Mouse (Mus musculus): ENCODE data around the gene Wiz. TPM values are rescaled to one million over a fixed set of nuclear protein-coding genes. Genes with fewer than 3 reads are reported as not detected.
A peak's percentile ranks its signal among the peaks of the same experiment; 100 is the strongest.

Gene Wiz
- polyA plus RNA-seq, 1 experiment from 2014 or later, result 41.4 TPM

DNA sequence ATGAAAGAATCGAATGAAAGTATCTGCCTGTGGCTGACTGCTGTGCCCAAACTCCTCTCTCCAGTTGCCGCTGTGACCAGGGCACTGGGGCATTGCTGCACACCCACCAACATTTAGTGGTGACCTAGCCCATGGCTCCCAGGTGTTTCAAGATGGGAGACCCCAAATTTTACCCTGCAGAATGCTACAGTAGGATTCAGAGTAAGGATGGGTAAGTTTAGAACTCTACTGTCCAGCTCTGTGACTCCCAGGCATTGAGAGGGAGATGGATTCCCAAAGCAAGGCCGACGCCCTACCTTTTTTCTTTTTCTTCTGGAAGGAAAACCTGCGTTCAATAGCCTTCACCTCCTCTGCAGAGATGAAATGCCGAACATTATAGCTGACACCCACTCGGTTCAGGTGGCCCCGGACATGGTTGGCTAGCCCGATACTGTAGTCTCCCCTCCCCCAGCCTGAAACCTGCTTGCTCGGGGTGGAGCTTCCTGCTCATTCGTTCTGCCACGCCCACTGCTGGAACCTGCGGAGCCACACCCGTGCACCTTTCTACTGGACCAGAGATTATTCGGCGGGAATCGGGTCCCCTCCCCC lies 20.2 kb downstream of the Wiz start:
- H3K27me3 ChIP-seq (ENCODE audit: control insufficient read depth, insufficient read depth, low read depth, low read length), result no peaks in the 10 kb centered on the region
- H3K4me2 ChIP-seq (ENCODE audit: low read length), result peak overlapping the region; percentile 25; the same call in 1 of the 2 replicates
- H3K27ac ChIP-seq (ENCODE audit: low read length), result no peak overlapping the region
- H3K4me1 ChIP-seq (ENCODE audit: control insufficient read depth, insufficient read depth, low read length), result peaks cover 4% of the 10 kb centered on the region; the same call in 1 of the 2 replicates
- no peaks in the 10 kb centered on the region for H3K9me3 ChIP-seq (replicated peaks; ENCODE audit: control insufficient read depth, low read length, poor library complexity, severe bottlenecking)
- 0 out of 2 replicates have a peak, but pooled peaks cover 10% of the 10 kb centered on the region for H3K36me3 ChIP-seq (ENCODE audit: control insufficient read depth, insufficient read depth, low read length)
- WGBS, result 23% methylated on average over 11 of the region's 17 CpGs
- ATAC-seq, result no peak
- H3K9ac ChIP-seq (ENCODE audit: low read depth, low read length), result no peak overlapping the region
- H3K4me3 ChIP-seq (ENCODE audit: low read depth, low read length), result no peak overlapping the region

DNA sequence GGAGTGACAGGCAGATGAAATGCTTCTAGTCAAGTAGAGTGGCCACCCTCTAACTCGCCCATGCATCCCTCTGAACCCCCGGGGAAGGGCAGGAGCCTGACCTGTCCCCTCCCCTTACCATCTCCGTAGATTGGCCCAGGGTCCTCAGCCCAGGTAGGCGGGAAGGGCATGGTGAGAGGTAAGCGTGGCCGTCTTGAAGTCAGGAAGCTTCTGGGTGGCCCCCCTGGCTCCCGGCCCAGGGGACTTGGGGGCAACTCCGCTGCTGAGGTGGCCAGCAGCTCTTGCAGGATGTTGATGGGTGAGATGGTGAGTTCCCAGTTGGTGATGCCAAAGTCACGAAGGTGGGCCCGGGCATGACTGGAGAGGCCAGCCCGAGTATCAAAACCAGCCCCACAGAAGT lies 21.5 kb downstream of the Wiz start:
- no peaks in the 10 kb centered on the region for H3K9me3 ChIP-seq (replicated peaks; ENCODE audit: control insufficient read depth, low read length, poor library complexity, severe bottlenecking)
- H3K4me3 ChIP-seq (ENCODE audit: low read depth, low read length), result no peak overlapping the region
- no peak overlapping the region for H3K27ac ChIP-seq (ENCODE audit: low read length)
- H3K36me3 ChIP-seq (ENCODE audit: control insufficient read depth, insufficient read depth, low read length), result 0 out of 2 replicates have a peak, but pooled peaks cover 10% of the 10 kb centered on the region
- no peak overlapping the region for H3K4me2 ChIP-seq (ENCODE audit: low read length)
- H3K4me1 ChIP-seq (ENCODE audit: control insufficient read depth, insufficient read depth, low read length), result peaks cover 13% of the 10 kb centered on the region
- WGBS, result 90% methylated on average over 11 of the region's 11 CpGs
- no peak overlapping the region for H3K9ac ChIP-seq (ENCODE audit: low read depth, low read length)
- no peak for ATAC-seq
- H3K27me3 ChIP-seq (ENCODE audit: control insufficient read depth, insufficient read depth, low read depth, low read length), result no peaks in the 10 kb centered on the region

DNA sequence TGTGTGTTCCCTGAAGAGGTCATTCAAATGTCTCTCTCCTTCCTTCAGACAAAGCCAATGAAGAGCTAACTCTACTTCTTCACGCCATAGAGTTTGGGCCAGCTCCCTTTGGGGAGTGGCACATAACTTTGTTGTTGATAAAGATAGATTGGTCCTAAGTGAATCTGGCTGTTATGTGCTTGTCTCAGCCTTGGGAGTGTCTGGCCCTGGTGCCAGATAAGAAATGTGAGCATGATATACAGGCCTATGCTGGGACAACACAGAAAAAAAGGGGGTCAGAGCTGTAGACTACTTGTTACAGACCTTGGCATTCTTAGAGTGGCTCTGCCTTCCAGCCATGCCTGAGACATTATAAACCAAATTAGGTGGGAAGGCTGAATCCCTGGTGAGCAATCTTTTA lies 23.9 kb downstream of the Wiz start:
- Histone ChIP-seq H3K9me3 (replicated peaks; ENCODE audit: control insufficient read depth, low read length, poor library complexity, severe bottlenecking) (no peaks in the 10 kb centered on the region), H3K9ac (ENCODE audit: low read depth, low read length) (no peak overlapping the region), H3K4me2 (ENCODE audit: low read length) (no peak overlapping the region), H3K27me3 (ENCODE audit: control insufficient read depth, insufficient read depth, low read depth, low read length) (no peaks in the 10 kb centered on the region), H3K4me1 (ENCODE audit: control insufficient read depth, insufficient read depth, low read length) (peaks cover 18% of the 10 kb centered on the region), H3K36me3 (ENCODE audit: control insufficient read depth, insufficient read depth, low read length) (peaks cover 23% of the 10 kb centered on the region), H3K27ac (ENCODE audit: low read length) (no peak overlapping the region), H3K4me3 (ENCODE audit: low read depth, low read length) (no peak overlapping the region)
- WGBS, result 86% methylated on average over 1 of the region's 1 CpGs
- no peak for ATAC-seq

DNA sequence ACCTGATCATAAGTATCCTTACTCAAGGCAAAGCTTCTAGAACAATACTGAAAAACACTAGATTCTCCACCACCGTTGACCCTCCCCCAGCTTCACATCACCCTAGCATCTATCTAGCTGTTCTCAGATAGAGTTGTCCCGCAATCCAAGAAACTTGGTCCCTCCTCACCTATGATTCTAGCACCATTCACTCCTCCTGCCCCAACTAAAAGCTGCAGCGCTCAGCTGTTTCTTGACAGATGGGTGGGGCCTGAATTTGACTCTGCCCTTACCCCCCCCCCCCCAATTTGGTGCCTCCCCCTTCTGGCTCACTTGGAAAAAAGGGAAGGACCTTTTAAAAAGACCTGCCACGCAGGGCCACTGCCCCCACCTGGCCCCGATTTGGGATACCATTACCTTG lies 24.4 kb downstream of the Wiz start:
- peak overlapping the region; percentile 94; the same call in 1 of the 2 replicates for H3K9ac ChIP-seq (ENCODE audit: low read depth, low read length)
- peak overlapping the region; percentile 95 for H3K4me3 ChIP-seq (ENCODE audit: low read depth, low read length)
- H3K36me3 ChIP-seq (ENCODE audit: control insufficient read depth, insufficient read depth, low read length), result peaks cover 28% of the 10 kb centered on the region
- peak; percentile 32 for ATAC-seq
- H3K27me3 ChIP-seq (ENCODE audit: control insufficient read depth, insufficient read depth, low read depth, low read length), result no peaks in the 10 kb centered on the region
- WGBS, result 60% methylated on average over 5 of the region's 5 CpGs
- peaks cover 18% of the 10 kb centered on the region for H3K4me1 ChIP-seq (ENCODE audit: control insufficient read depth, insufficient read depth, low read length)
- H3K27ac ChIP-seq (ENCODE audit: low read length), result peak overlapping the region; percentile 83
- H3K4me2 ChIP-seq (ENCODE audit: low read length), result peak overlapping the region; percentile 95
- no peaks in the 10 kb centered on the region for H3K9me3 ChIP-seq (replicated peaks; ENCODE audit: control insufficient read depth, low read length, poor library complexity, severe bottlenecking)

DNA sequence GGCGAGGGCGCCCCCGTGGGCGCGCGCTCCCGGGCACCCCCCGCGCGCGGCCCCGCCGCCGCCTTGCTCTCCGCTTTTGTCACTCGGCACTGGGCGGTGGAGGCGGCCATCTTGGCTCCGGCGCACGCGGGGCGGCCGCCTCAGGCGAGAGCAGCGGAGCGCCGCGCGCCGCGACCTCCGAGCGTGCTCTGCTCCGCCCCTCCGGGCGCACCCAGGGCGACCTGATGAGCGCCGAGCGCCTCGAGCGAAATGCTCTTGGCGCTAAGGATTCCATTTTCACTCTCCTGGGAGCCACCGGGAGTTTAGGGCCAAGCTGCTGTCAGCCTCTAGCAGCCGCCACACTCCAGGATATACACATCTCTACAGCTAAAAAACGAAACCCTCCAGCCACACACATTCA lies 24.9 kb downstream of the Wiz start:
- WGBS, result under 1% methylated on average over 30 of the region's 47 CpGs

DNA sequence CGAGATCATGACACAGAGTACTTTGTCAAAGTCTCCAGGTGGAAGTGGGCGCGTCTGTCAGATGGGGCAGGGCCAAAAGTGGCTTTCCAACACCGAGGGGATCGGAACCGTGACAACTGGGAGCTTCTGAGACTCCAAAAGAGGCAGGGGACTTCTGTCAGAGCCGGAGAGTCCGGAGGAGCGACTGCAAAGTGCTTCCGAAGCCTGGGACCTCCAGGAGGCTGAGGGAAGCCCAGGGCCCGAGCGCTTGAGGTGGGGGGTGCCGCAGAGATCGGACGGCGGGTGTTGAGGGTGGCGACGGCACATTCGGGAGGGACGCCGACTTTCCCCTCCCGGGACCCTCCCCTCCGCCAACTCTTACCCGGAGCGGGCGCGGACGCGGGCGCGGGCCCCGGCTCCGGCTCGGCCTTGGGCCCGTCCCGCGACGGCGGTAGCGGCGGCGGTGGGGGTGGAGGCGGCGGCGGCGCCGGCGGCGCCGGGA lies 25.4 kb downstream of the Wiz start:
- H3K9me3 ChIP-seq (replicated peaks; ENCODE audit: control insufficient read depth, low read length, poor library complexity, severe bottlenecking), result no peaks in the 10 kb centered on the region
- H3K9ac ChIP-seq (ENCODE audit: low read depth, low read length), result peak overlapping the region; percentile 94
- H3K27me3 ChIP-seq (ENCODE audit: control insufficient read depth, insufficient read depth, low read depth, low read length), result no peaks in the 10 kb centered on the region
- 0% methylated on average over 20 of the region's 50 CpGs for WGBS
- peaks cover 18% of the 10 kb centered on the region for H3K4me1 ChIP-seq (ENCODE audit: control insufficient read depth, insufficient read depth, low read length)
- peak; percentile 26 for ATAC-seq
- H3K4me2 ChIP-seq (ENCODE audit: low read length), result peak overlapping the region; percentile 95
- H3K36me3 ChIP-seq (ENCODE audit: control insufficient read depth, insufficient read depth, low read length), result peaks cover 38% of the 10 kb centered on the region
- H3K27ac ChIP-seq (ENCODE audit: low read length), result peak overlapping the region; percentile 83
- H3K4me3 ChIP-seq (ENCODE audit: low read depth, low read length), result peak overlapping the region; percentile 95

More for the DNA sequence above, 24.9 kb downstream of the Wiz start:
- Histone ChIP-seq H3K36me3 (ENCODE audit: control insufficient read depth, insufficient read depth, low read length) (peaks cover 33% of the 10 kb centered on the region), H3K9ac (ENCODE audit: low read depth, low read length) (peak overlapping the region; percentile 94), H3K4me1 (ENCODE audit: control insufficient read depth, insufficient read depth, low read length) (peaks cover 18% of the 10 kb centered on the region), H3K27ac (ENCODE audit: low read length) (peak overlapping the region; percentile 83), H3K27me3 (ENCODE audit: control insufficient read depth, insufficient read depth, low read depth, low read length) (no peaks in the 10 kb centered on the region), H3K9me3 (replicated peaks; ENCODE audit: control insufficient read depth, low read length, poor library complexity, severe bottlenecking) (no peaks in the 10 kb centered on the region), H3K4me2 (ENCODE audit: low read length) (peak overlapping the region; percentile 95), H3K4me3 (ENCODE audit: low read depth, low read length) (peak overlapping the region; percentile 95)
- peak; percentile 91 for ATAC-seq

DNA sequence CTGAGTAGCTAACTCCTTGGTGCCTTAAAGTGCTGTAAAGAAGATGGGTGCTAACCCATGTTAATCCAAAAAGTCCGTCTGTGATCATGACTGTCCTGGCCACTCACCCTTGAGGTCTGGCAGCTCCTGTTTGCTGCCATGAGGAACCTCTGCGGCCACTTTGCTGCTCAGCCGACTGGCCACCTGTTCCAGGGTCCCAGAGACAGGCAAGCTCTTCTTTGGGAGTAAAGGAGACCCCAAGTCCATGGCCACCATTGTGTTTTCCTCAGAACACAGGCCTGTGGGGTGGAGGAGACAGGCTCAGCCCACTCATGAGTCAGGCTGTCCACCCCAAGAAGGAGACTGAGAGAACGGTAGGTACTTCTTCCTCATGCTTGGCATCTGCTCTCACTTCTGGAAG lies 26.6 kb downstream of the Wiz start:
- Histone ChIP-seq H3K4me2 (ENCODE audit: low read length) (peak overlapping the region; percentile 95), H3K4me3 (ENCODE audit: low read depth, low read length) (peak overlapping the region; percentile 95; the same call in 1 of the 2 replicates), H3K27me3 (ENCODE audit: control insufficient read depth, insufficient read depth, low read depth, low read length) (no peaks in the 10 kb centered on the region), H3K27ac (ENCODE audit: low read length) (no peak overlapping the region), H3K36me3 (ENCODE audit: control insufficient read depth, insufficient read depth, low read length) (peaks cover 40% of the 10 kb centered on the region), H3K4me1 (ENCODE audit: control insufficient read depth, insufficient read depth, low read length) (peaks cover 18% of the 10 kb centered on the region), H3K9me3 (replicated peaks; ENCODE audit: control insufficient read depth, low read length, poor library complexity, severe bottlenecking) (no peaks in the 10 kb centered on the region), H3K9ac (ENCODE audit: low read depth, low read length) (peak overlapping the region; percentile 94)
- WGBS, result 83% methylated on average over 4 of the region's 4 CpGs
- no peak for ATAC-seq

DNA sequence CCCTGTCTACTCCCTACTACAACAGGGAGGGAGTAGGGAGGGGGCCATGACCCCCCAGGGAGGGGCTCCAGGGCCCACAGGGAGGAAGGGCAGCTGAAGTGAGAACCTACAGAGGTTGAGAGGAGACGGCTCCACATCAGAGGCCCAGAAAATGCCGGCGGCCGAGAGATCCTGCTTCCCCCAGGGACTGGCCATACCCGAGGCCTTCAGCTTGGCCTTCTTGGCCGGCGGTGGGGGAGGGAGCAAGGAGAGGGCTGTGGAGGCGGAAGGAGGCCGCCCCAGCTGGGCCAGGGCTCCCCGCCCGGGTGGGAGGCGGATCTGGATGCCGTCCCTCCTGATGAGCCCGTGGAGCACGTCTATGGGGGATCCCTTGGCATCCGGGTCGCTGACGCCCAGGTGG lies 29.3 kb downstream of the Wiz start:
- peaks cover 53% of the 10 kb centered on the region for H3K36me3 ChIP-seq (ENCODE audit: control insufficient read depth, insufficient read depth, low read length)
- no peaks in the 10 kb centered on the region for H3K9me3 ChIP-seq (replicated peaks; ENCODE audit: control insufficient read depth, low read length, poor library complexity, severe bottlenecking)
- peaks cover 16% of the 10 kb centered on the region for H3K4me1 ChIP-seq (ENCODE audit: control insufficient read depth, insufficient read depth, low read length)
- no peak overlapping the region for H3K4me2 ChIP-seq (ENCODE audit: low read length)
- 89% methylated on average over 18 of the region's 18 CpGs for WGBS
- H3K27me3 ChIP-seq (ENCODE audit: control insufficient read depth, insufficient read depth, low read depth, low read length), result no peaks in the 10 kb centered on the region
- ATAC-seq, result no peak
- no peak overlapping the region for H3K27ac ChIP-seq (ENCODE audit: low read length)
- H3K9ac ChIP-seq (ENCODE audit: low read depth, low read length), result no peak overlapping the region
- no peak overlapping the region for H3K4me3 ChIP-seq (ENCODE audit: low read depth, low read length)

DNA sequence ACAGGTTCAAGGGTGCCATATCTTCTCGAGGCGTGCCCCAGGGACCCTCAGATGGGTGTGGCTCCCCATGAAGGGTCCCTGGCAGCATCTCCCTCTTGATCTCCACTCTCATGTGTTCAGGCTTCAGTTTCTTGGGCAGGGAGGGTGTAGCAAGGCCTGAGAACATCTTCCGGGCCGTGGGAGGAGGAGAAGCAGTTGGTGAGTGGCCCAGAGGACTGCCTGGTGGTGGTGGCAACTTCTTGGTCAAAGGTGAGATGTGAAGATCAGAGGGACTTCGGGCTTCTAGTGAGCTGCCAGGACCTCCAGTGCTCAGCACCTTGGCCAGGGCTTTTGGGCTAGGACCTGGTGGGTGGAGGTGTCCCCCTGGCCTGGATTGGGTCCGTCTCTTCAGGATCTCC lies 30.3 kb downstream of the Wiz start:
- no peak overlapping the region for H3K9ac ChIP-seq (ENCODE audit: low read depth, low read length)
- H3K4me1 ChIP-seq (ENCODE audit: control insufficient read depth, insufficient read depth, low read length), result peaks cover 14% of the 10 kb centered on the region
- H3K4me3 ChIP-seq (ENCODE audit: low read depth, low read length), result no peak overlapping the region
- H3K9me3 ChIP-seq (replicated peaks; ENCODE audit: control insufficient read depth, low read length, poor library complexity, severe bottlenecking), result no peaks in the 10 kb centered on the region
- H3K27me3 ChIP-seq (ENCODE audit: control insufficient read depth, insufficient read depth, low read depth, low read length), result no peaks in the 10 kb centered on the region
- H3K4me2 ChIP-seq (ENCODE audit: low read length), result no peak overlapping the region
- peaks cover 60% of the 10 kb centered on the region for H3K36me3 ChIP-seq (ENCODE audit: control insufficient read depth, insufficient read depth, low read length)
- ATAC-seq, result no peak
- H3K27ac ChIP-seq (ENCODE audit: low read length), result no peak overlapping the region
- WGBS, result 96% methylated on average over 6 of the region's 6 CpGs

Data from midbrain, embryonic 16.5 days (tissue).